20 mouse cellular contexts compared by ENCODE assay signal in the genomic region with DNA sequence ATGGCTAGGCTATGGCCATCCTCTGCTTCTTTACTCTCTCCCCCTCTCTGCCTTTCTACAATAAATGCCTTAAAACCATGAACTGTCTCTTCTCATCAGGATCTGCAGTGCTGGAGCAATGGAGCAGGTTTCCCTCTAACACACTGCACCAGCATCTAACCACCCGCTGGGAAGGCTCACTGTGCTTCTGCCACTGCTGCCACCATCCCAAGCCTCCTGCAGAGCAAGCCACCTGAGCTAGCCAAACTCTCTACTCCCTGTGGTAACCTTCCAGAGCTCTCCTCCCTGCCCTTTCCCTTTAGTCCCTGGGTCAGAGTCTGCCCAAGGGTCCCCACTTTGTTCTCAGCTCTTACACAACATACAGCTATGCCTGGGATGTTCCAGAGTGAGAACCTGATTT.
DNase-seq lines count a peak whose midpoint lies in the region; ATAC-seq and TF ChIP-seq lines count a peak whose summit lies in the region.
"Had no signal": no experiment of that assay in that cellular context is flagged by ENCODE, and none has a peak within 500 bp of the region (broad histone marks: within the 10 kb centered on the region; RNA-seq: fewer than 3 reads in every experiment).

No protein-coding gene starts in this region.

- no peaks in the 10 kb centered on the region; the same call in 1 of the 2 replicates for H3K4me1 ChIP-seq in cerebellum, adult 2 months (ENCODE audit: control insufficient read depth, insufficient read depth, low read length)
- no peaks in the 10 kb centered on the region for H3K4me1 ChIP-seq in midbrain, postnatal 0 days (ENCODE audit: insufficient read depth, low read length)
- no peaks in the 10 kb centered on the region for H3K4me1 ChIP-seq in intestine, postnatal 0 days (replicated peaks; ENCODE audit: control insufficient read depth, insufficient read depth, low read length)
- H3K4me1 ChIP-seq: embryonic facial prominence, embryonic 10.5 days; heart, embryonic 13.5 days; hindbrain, embryonic 15.5 days had no signal

- no peaks in the 10 kb centered on the region for H3K27me3 ChIP-seq in cerebellum, adult 2 months (ENCODE audit: control insufficient read depth, insufficient read depth, low read length)
- no peaks in the 10 kb centered on the region for H3K27me3 ChIP-seq in midbrain, postnatal 0 days (ENCODE audit: insufficient read depth, low read length)
- no peaks in the 10 kb centered on the region for H3K27me3 ChIP-seq in intestine, postnatal 0 days (replicated peaks; ENCODE audit: control insufficient read depth, insufficient read depth, low read length)
- H3K27me3 ChIP-seq: heart, embryonic 13.5 days; hindbrain, embryonic 15.5 days had no signal

- no peak for DNase-seq in cerebellum, postnatal 4 days (ENCODE audit: low spot score in 2 of 2)
- DNase-seq in cerebellum, adult 2 months: peak; percentile 44 to 59
- peak; percentile 1 to 12 for DNase-seq in cerebellum, postnatal 10 days
- DNase-seq in midbrain, postnatal 0 days (ENCODE audit: low spot score): no peak
- DNase-seq in layer of hippocampus, adult 9-11 months: no peak
- DNase-seq: adrenal gland, postnatal 10 days; B cell, adult 2 months; gastrocnemius, postnatal 36 days; heart, adult 11 months; heart, postnatal 36 days; kidney, adult 8-10 months had no signal

- 40% methylated on average over 1 of the region's 1 CpGs for WGBS in cerebellum, adult 2 months
- 58% methylated on average over 1 of the region's 1 CpGs for WGBS in midbrain, postnatal 0 days
- WGBS in intestine, postnatal 0 days: 47% methylated on average over 1 of the region's 1 CpGs

- no peak overlapping the region for H3K4me2 ChIP-seq in midbrain, postnatal 0 days (ENCODE audit: low read depth, low read length, poor library complexity, severe bottlenecking)
- no peak overlapping the region for H3K4me2 ChIP-seq in intestine, postnatal 0 days (replicated peaks; ENCODE audit: low read depth)
- H3K4me2 ChIP-seq: heart, embryonic 13.5 days; hindbrain, embryonic 15.5 days had no signal

- TF ChIP-seq CTCF in cerebellum, adult 2 months (IDR thresholded peaks at IDR 0.05; ENCODE audit: borderline replicate concordance, insufficient read depth, low read depth, low read length): no peak
- TF ChIP-seq CTCF in midbrain, postnatal 0 days (IDR thresholded peaks at IDR 0.05): no peak
- no peak for TF ChIP-seq CTCF in intestine, postnatal 0 days (IDR thresholded peaks at IDR 0.05; ENCODE audit: low read depth)

- peak; percentile 56; the same call in 1 of the 2 replicates for ATAC-seq in cerebellum, adult (ENCODE audit: insufficient number of reproducible peaks, low FRiP score, low TSS enrichment)
- no peak for ATAC-seq in midbrain, postnatal 0 days (ENCODE audit: low FRiP score)
- ATAC-seq in intestine, postnatal 0 days: no peak
- ATAC-seq: CD4-positive, CD25-positive, alpha-beta regulatory T cell, adult 4 months; forebrain, embryonic 14.5 days; intestine, embryonic 16.5 days had no signal

- H3K36me3 ChIP-seq in midbrain, postnatal 0 days (ENCODE audit: insufficient read depth, low read length): no peaks in the 10 kb centered on the region
- no peaks in the 10 kb centered on the region for H3K36me3 ChIP-seq in intestine, postnatal 0 days (ENCODE audit: control insufficient read depth, insufficient read depth)
- H3K36me3 ChIP-seq: embryonic facial prominence, embryonic 10.5 days; G1E; heart, embryonic 13.5 days; hindbrain, embryonic 15.5 days had no signal

- 0 out of 2 replicates have a peak, but pooled peaks cover 3% of the 10 kb centered on the region for H3K9me3 ChIP-seq in midbrain, postnatal 0 days (ENCODE audit: low read length)
- no peaks in the 10 kb centered on the region for H3K9me3 ChIP-seq in intestine, postnatal 0 days (ENCODE audit: control insufficient read depth)
- H3K9me3 ChIP-seq: embryonic facial prominence, embryonic 10.5 days; G1E; heart, embryonic 13.5 days; hindbrain, embryonic 15.5 days had no signal

- H3K9ac ChIP-seq in midbrain, postnatal 0 days (replicated peaks; ENCODE audit: low read length, poor library complexity, severe bottlenecking): no peak overlapping the region
- H3K9ac ChIP-seq in intestine, postnatal 0 days (ENCODE audit: low read depth, low read length): no peak overlapping the region
- H3K9ac ChIP-seq: heart, embryonic 13.5 days; hindbrain, embryonic 15.5 days had no signal

- H3K27ac ChIP-seq in cerebellum, adult 2 months (ENCODE audit: insufficient read depth, low read length): no peak overlapping the region
- no peak overlapping the region for H3K27ac ChIP-seq in midbrain, postnatal 0 days (ENCODE audit: low read depth, low read length)
- no peak overlapping the region for H3K27ac ChIP-seq in intestine, postnatal 0 days (ENCODE audit: low read depth, low read length)
- H3K27ac ChIP-seq: embryonic facial prominence, embryonic 10.5 days; heart, embryonic 13.5 days; hindbrain, embryonic 15.5 days had no signal

- H3K4me3 ChIP-seq in cerebellum, adult 2 months (replicated peaks; ENCODE audit: insufficient read depth, low read depth, low read length): no peak overlapping the region
- H3K4me3 ChIP-seq in midbrain, postnatal 0 days (ENCODE audit: low read depth, low read length): no peak overlapping the region
- no peak overlapping the region for H3K4me3 ChIP-seq in intestine, postnatal 0 days (ENCODE audit: low read depth, low read length)
- H3K4me3 ChIP-seq: embryonic facial prominence, embryonic 10.5 days; heart, embryonic 13.5 days; hindbrain, embryonic 15.5 days had no signal

- TF ChIP-seq POLR2A in cerebellum, adult 2 months (IDR thresholded peaks at IDR 0.05; ENCODE audit: borderline replicate concordance, insufficient read depth, low read length): no peak

Comparison
In these comparisons a context has a peak if more than half of its experiments do, and no peak if none do; other contexts are left out.
1. DNase-seq: peak in cerebellum, adult 2 months (2 of 2) and cerebellum, postnatal 10 days (2 of 2); none in cerebellum, postnatal 4 days (0 of 2), midbrain, postnatal 0 days (single experiment) and layer of hippocampus, adult 9-11 months (single experiment).